Mouse (Mus musculus): ENCODE measurements around the gene Dgkb.

Gene Dgkb

GRCm38 (mm10) chr12:37996417-37996946, 179.0 kb downstream of the Dgkb start:
- DNase-seq (ENCODE audit: extremely low read depth, low read depth): no peak

GRCm38 (mm10) chr12:38017674-38018073, 200.1 kb downstream of the Dgkb start:
- DNase-seq (ENCODE audit: extremely low read depth, low read depth): no peak

- DNase-seq (ENCODE audit: extremely low read depth, low read depth): no peak
Observed at GRCm38 (mm10) chr12:38047256-38047655, 229.7 kb downstream of the Dgkb start.

GRCm38 (mm10) chr12:38088224-38088623, 270.7 kb downstream of the Dgkb start:
- no peak for DNase-seq (ENCODE audit: extremely low read depth, low read depth)

GRCm38 (mm10) chr12:38111928-38112327, 294.4 kb downstream of the Dgkb start:
- DNase-seq (ENCODE audit: extremely low read depth, low read depth): no peak

GRCm38 (mm10) chr12:38114990-38115615, 297.6 kb downstream of the Dgkb start:
- DNase-seq (ENCODE audit: extremely low read depth, low read depth): no peak

- DNase-seq (ENCODE audit: extremely low read depth, low read depth): no peak
Observed at GRCm38 (mm10) chr12:38123524-38123923, 306.0 kb downstream of the Dgkb start.

GRCm38 (mm10) chr12:38125297-38125696, 307.8 kb downstream of the Dgkb start:
- DNase-seq (ENCODE audit: extremely low read depth, low read depth): no peak

GRCm38 (mm10) chr12:38130209-38130915, 312.8 kb downstream of the Dgkb start:
- DNase-seq (ENCODE audit: extremely low read depth, low read depth): no peak

GRCm38 (mm10) chr12:38136379-38136778, 318.9 kb downstream of the Dgkb start:
- no peak for DNase-seq (ENCODE audit: extremely low read depth, low read depth)

GRCm38 (mm10) chr12:38140039-38140438, 322.5 kb downstream of the Dgkb start:
- no peak for DNase-seq (ENCODE audit: extremely low read depth, low read depth)

GRCm38 (mm10) chr12:38232665-38233064, 415.1 kb downstream of the Dgkb start:
- DNase-seq (ENCODE audit: extremely low read depth, low read depth): no peak

- no peak for DNase-seq (ENCODE audit: extremely low read depth, low read depth)
Observed at GRCm38 (mm10) chr12:38268856-38269255, 451.3 kb downstream of the Dgkb start.

- no peak for DNase-seq (ENCODE audit: extremely low read depth, low read depth)
Observed at GRCm38 (mm10) chr12:38301497-38301896, 484.0 kb downstream of the Dgkb start.

- no peak for DNase-seq (ENCODE audit: extremely low read depth, low read depth)
Observed at GRCm38 (mm10) chr12:38303841-38304240, 486.3 kb downstream of the Dgkb start.

GRCm38 (mm10) chr12:38304245-38304644, 486.7 kb downstream of the Dgkb start:
- DNase-seq (ENCODE audit: extremely low read depth, low read depth): no peak

- no peak for DNase-seq (ENCODE audit: extremely low read depth, low read depth)
Observed at GRCm38 (mm10) chr12:38309885-38310284, 492.4 kb downstream of the Dgkb start.

GRCm38 (mm10) chr12:38327729-38328271, 510.3 kb downstream of the Dgkb start:
- no peak for DNase-seq (ENCODE audit: extremely low read depth, low read depth)

GRCm38 (mm10) chr12:38328779-38329178, 511.3 kb downstream of the Dgkb start:
- no peak for DNase-seq (ENCODE audit: extremely low read depth, low read depth)

GRCm38 (mm10) chr12:38342657-38343056, 525.1 kb downstream of the Dgkb start:
- DNase-seq (ENCODE audit: extremely low read depth, low read depth): peak; percentile 22

GRCm38 (mm10) chr12:38352481-38352880, 535.0 kb downstream of the Dgkb start:
- no peak for DNase-seq (ENCODE audit: extremely low read depth, low read depth)

- no peak for DNase-seq (ENCODE audit: extremely low read depth, low read depth)
Observed at GRCm38 (mm10) chr12:38356386-38356785, 538.9 kb downstream of the Dgkb start.

Data from MEL-GATA-1-ER (cell line).